Mouse (Mus musculus) midbrain, embryonic 14.5 days (tissue): ENCODE measurements at regions not wholly inside any gene's neighbourhood (a gene's known extent, or its start where the extent isn't known, plus 50 kb on each side); places are given as distances from the start of the nearest gene placed in this dataset.

Experiments used
- ATAC-seq: fragments of 200-750 bp; cut with Nextera tagmentation; 2 replicates; pipeline ENCODE4 v1.8.0; 2017; ENCODE audit warnings: moderate number of reproducible peaks, moderate library complexity; ENCODE audit not compliant: low FRiP score, low TSS enrichment
- DNase-seq: peaks from one replicate; pipeline ENCODE4 v3.0.0-alpha.2; 2015
- H3K27ac ChIP-seq: fragments of 300-500 bp; sonication (generic); replicated peaks from 2 replicates; pipeline ENCODE4 v1.5.1; 2014; ENCODE audit warnings: mild to moderate bottlenecking, low read depth, low read length, moderate library complexity
- H3K27me3 ChIP-seq: fragments of 300-500 bp; sonication (generic); 2 replicates; pipeline ENCODE4 v1.6.1; 2014; ENCODE audit warnings: low read length, control low read depth, mixed read lengths; ENCODE audit not compliant: control insufficient read depth, insufficient read depth
- H3K36me3 ChIP-seq: fragments of 300-500 bp; sonication (generic); 2 replicates; pipeline ENCODE4 v1.6.1; 2014; ENCODE audit warnings: low read length, control low read depth; ENCODE audit not compliant: control insufficient read depth, insufficient read depth
- H3K4me1 ChIP-seq: fragments of 300-500 bp; sonication (generic); 2 replicates; pipeline ENCODE4 v1.6.1; 2014; ENCODE audit warnings: mild to moderate bottlenecking, antibody characterized with exemption, low read length, control low read depth; ENCODE audit not compliant: control insufficient read depth, insufficient read depth
- H3K4me2 ChIP-seq: fragments of 300-500 bp; sonication (generic); 2 replicates; pipeline ENCODE4 v1.6.1; 2014; ENCODE audit warnings: mild to moderate bottlenecking, low read length, moderate library complexity
- H3K4me3 ChIP-seq: fragments of 300-500 bp; sonication (generic); replicated peaks from 2 replicates; pipeline ENCODE4 v1.5.1; 2014; ENCODE audit warnings: low read depth, low read length
- H3K9ac ChIP-seq: fragments of 300-500 bp; sonication (generic); replicated peaks from 2 replicates; pipeline ENCODE4 v1.6.1; 2014; ENCODE audit warnings: mild to moderate bottlenecking, low read length, moderate library complexity
- H3K9me3 ChIP-seq: fragments of 300-500 bp; sonication (generic); 2 replicates; pipeline ENCODE4 v1.6.1; 2016; ENCODE audit warnings: low read length, control low read depth, mixed read lengths; ENCODE audit not compliant: control insufficient read depth
- WGBS: fragments of 180-500 bp; shearing (Covaris S2); extraction: QIAGEN DNeasy Blood & Tissue Kit; methylation state at CpG from one replicate; pipeline ENCODE4 v1.1.7; 2014; 5-methylcytosine and 5-hydroxymethylcytosine counted together

GRCm38 (mm10) chr6:51192826-51193225 lies 239.6 kb upstream of the Nfe2l3 start:
- DNase-seq (no peak), ATAC-seq (no peak)
- no peak overlapping the region for H3K27ac ChIP-seq
- peak overlapping the region; percentile 10; the same call in 1 of the 2 replicates for H3K4me2 ChIP-seq
- H3K4me1 ChIP-seq = peaks cover 3% of the 10 kb centered on the region; the same call in 1 of the 2 replicates
- H3K4me3 ChIP-seq = no peak overlapping the region
- H3K27me3 ChIP-seq = peaks cover 43% of the 10 kb centered on the region
- WGBS = 32% methylated on average over 8 of the region's 8 CpGs
- no peak overlapping the region for H3K9ac ChIP-seq
- H3K9me3 ChIP-seq = no peaks in the 10 kb centered on the region
- H3K36me3 ChIP-seq = no peaks in the 10 kb centered on the region

DNA sequence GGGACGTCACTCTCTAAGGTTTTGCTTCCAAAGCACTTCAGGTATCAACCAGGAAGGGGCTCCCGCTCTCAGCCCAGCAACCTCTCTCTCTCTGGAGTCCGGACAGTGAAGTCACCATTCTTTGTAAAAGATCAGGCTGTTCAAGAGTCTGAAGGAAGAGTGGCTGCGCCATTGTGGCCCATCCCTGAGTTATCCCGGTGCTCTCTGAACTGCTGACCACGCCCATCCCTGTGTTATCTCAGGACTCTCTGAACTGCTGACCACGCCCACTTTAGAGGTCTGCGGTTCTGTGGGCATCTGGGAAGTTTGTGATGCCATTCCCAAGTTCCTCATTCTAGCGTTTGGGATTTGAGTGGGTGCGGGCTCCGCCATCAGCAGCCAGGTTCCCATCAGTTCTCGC lies 239.1 kb upstream of the Nfe2l3 start:
- 15% methylated on average over 12 of the region's 12 CpGs for WGBS
- Histone ChIP-seq H3K36me3 (no peaks in the 10 kb centered on the region), H3K9ac (no peak overlapping the region), H3K27me3 (peaks cover 38% of the 10 kb centered on the region), H3K27ac (no peak overlapping the region), H3K4me1 (peaks cover 3% of the 10 kb centered on the region; the same call in 1 of the 2 replicates), H3K4me2 (peak overlapping the region; percentile 10; the same call in 1 of the 2 replicates), H3K4me3 (no peak overlapping the region), H3K9me3 (no peaks in the 10 kb centered on the region)
- DNase-seq (no peak), ATAC-seq (no peak)

DNA sequence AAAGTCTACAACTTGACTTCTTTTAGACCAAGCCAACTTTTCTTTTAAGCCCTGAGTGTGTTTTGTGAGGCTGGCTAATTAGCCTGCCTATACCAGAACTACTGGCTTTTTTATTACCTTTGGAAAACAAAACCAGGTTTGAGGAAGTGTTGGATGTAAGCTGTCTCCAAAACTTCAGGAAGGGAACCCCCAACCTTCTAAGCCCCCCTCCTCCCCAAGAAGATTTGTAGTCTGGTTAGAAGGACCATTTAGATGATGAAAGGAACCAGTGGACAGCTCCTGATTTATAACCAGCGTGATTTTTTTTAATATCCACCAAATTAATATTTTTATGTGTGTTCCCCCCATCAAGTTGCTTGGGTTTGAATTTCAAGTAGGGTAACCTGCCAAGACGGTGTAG lies 236.1 kb upstream of the Nfe2l3 start:
- Histone ChIP-seq H3K9me3 (no peaks in the 10 kb centered on the region), H3K4me1 (peaks cover 3% of the 10 kb centered on the region; the same call in 1 of the 2 replicates), H3K36me3 (no peaks in the 10 kb centered on the region), H3K27me3 (peaks cover 13% of the 10 kb centered on the region; the same call in 1 of the 2 replicates), H3K27ac (no peak overlapping the region), H3K4me2 (no peak overlapping the region), H3K9ac (no peak overlapping the region), H3K4me3 (no peak overlapping the region)
- ATAC-seq (no peak), DNase-seq (no peak)
- 85% methylated on average over 2 of the region's 2 CpGs for WGBS

- ATAC-seq (no peak), DNase-seq (no peak)
- Histone ChIP-seq H3K9ac (no peak overlapping the region), H3K27me3 (peaks cover 8% of the 10 kb centered on the region; the same call in 1 of the 2 replicates), H3K4me2 (no peak overlapping the region), H3K4me1 (peaks cover 3% of the 10 kb centered on the region; the same call in 1 of the 2 replicates), H3K27ac (no peak overlapping the region), H3K9me3 (no peaks in the 10 kb centered on the region), H3K36me3 (no peaks in the 10 kb centered on the region), H3K4me3 (no peak overlapping the region)
- 86% methylated on average over 16 of the region's 16 CpGs for WGBS
These were observed 235.3 kb upstream of the Nfe2l3 start for GRCm38 (mm10) chr6:51197000-51197774.

- H3K36me3 ChIP-seq = no peaks in the 10 kb centered on the region
- no peaks in the 10 kb centered on the region for H3K9me3 ChIP-seq
- peaks cover 2% of the 10 kb centered on the region; the same call in 1 of the 2 replicates for H3K27me3 ChIP-seq
- H3K27ac ChIP-seq = no peak overlapping the region
- H3K9ac ChIP-seq = no peak overlapping the region
- no peak for DNase-seq
- 71% methylated on average over 5 of the region's 5 CpGs for whole genome bisulfite sequencing
- no peak overlapping the region for H3K4me3 ChIP-seq
- no peak for ATAC-seq
- no peak overlapping the region for H3K4me2 ChIP-seq
- H3K4me1 ChIP-seq = no peaks in the 10 kb centered on the region
These were observed 232.3 kb upstream of the Nfe2l3 start for GRCm38 (mm10) chr6:51200207-51200606.

DNA sequence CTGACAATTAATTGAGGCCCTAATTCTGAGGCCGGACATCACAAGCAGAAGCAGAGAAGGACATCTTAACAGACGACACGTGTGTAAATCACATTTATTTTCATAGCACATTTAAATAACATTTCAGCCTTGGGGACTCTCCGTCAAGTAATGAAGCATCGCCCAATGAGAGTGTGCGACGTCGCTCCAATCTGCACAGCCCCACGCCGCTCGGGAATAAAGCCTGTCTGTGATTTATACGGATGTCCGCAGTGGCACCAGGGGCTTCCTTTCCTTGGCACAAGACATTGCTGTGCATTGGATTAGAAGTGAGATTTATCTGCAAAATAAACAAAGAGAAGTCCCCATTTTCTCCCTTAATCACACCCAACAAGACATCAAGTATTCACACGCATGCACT lies 231.6 kb upstream of the Nfe2l3 start:
- ATAC-seq (no peak), DNase-seq (no peak)
- Histone ChIP-seq H3K27ac (no peak overlapping the region), H3K4me3 (no peak overlapping the region), H3K9ac (no peak overlapping the region), H3K9me3 (no peaks in the 10 kb centered on the region), H3K36me3 (no peaks in the 10 kb centered on the region), H3K27me3 (peaks cover 2% of the 10 kb centered on the region; the same call in 1 of the 2 replicates), H3K4me1 (no peaks in the 10 kb centered on the region), H3K4me2 (no peak overlapping the region)
- 88% methylated on average over 14 of the region's 14 CpGs for WGBS

GRCm38 (mm10) chr6:51204306-51204705 lies 228.2 kb upstream of the Nfe2l3 start:
- DNase-seq = no peak
- 68% methylated on average over 3 of the region's 3 CpGs for WGBS
- Histone ChIP-seq H3K36me3 (no peaks in the 10 kb centered on the region), H3K4me3 (no peak overlapping the region), H3K27me3 (peaks cover 5% of the 10 kb centered on the region), H3K9ac (no peak overlapping the region), H3K27ac (no peak overlapping the region), H3K4me1 (peaks cover 14% of the 10 kb centered on the region), H3K4me2 (no peak overlapping the region), H3K9me3 (no peaks in the 10 kb centered on the region)
- no peak for ATAC-seq

DNA sequence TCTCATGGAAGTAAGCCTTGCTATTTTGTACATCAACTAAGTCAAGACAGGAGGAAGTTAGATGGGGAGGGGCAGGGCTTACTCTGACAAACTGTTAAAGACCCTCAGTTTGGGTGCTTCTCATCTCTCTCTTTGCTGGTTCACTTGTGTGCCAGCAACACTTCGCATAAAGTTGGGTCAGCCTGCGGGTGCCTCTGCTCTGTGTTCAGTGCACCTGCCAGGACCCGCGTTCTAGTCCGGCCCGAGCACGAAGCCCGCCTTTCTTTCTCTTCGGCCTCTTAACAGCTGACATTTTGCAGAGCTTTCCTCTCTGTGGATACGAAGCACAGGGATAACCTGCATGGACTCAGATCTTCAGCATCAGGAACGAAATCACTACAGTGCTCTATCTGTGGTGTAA lies 227.1 kb upstream of the Nfe2l3 start:
- H3K4me3 ChIP-seq = no peak overlapping the region
- ATAC-seq = no peak
- 84% methylated on average over 11 of the region's 11 CpGs for WGBS
- no peak overlapping the region for H3K4me2 ChIP-seq
- peaks cover 5% of the 10 kb centered on the region for H3K27me3 ChIP-seq
- H3K4me1 ChIP-seq = peaks cover 19% of the 10 kb centered on the region
- H3K9ac ChIP-seq = no peak overlapping the region
- no peaks in the 10 kb centered on the region for H3K36me3 ChIP-seq
- no peak overlapping the region for H3K27ac ChIP-seq
- no peak for DNase-seq
- no peaks in the 10 kb centered on the region for H3K9me3 ChIP-seq
